Mouse (Mus musculus) large intestine, adult 2 months (tissue): Measurements from ENCODE around the gene Tceanc. TPM values are rescaled to one million over a fixed set of nuclear protein-coding genes. Genes with fewer than 3 reads are reported as not detected.

Experiments
- DNase-seq: peaks from one replicate; pipeline ENCODE4 v3.0.0-alpha.2; 2012; ENCODE audit warnings: low read depth, low spot score
- WGBS: fragments of 180-500 bp; shearing (Covaris S2); methylation state at CpG from one replicate; pipeline ENCODE4 v1.1.7; 2018; 5-methylcytosine and 5-hydroxymethylcytosine counted together
- polyA plus RNA-seq: library from polyadenylated mRNA; depleted of rRNA; stranded (reverse); fragments of >200 nt; gene quantifications from 2 replicates; pipeline ENCODE4 v1.2.3, GENCODE M21; 2012; rRNA removed

Gene Tceanc
- polyA plus RNA-seq, 1 experiment = 0.55 TPM

GRCm38 (mm10) chrX:166499496-166500190 is 18.7 kb downstream of the Tceanc start:
- no peak for DNase-seq
- WGBS = 63% methylated on average over 1 of the region's 1 CpGs

GRCm38 (mm10) chrX:166497771-166498170 is 20.6 kb downstream of the Tceanc start:
- DNase-seq = no peak
- WGBS = 71% methylated on average over 4 of the region's 4 CpGs

DNA sequence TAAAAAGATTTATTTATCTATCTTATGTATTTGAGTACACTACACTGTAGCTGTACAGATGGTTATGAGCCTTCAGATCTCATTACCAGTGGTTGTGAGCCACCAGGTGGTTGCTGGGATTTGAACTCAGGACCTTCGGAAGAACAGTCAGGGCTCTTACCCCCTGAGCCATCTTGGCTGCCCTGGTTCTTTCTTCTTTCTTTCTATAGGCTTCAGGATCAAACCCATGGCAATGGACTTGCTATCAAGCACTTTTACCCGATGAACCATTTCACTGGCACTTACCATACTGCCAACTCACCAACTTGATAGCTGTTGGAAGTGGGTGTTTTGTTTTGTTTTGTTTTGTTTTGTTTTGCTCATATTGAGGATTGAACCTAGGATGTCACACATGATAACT is 23.3 kb downstream of the Tceanc start:
- no peak for DNase-seq
- WGBS = 95% methylated on average over 2 of the region's 2 CpGs

- WGBS = 14% methylated on average over 41 of the region's 41 CpGs
- DNase-seq = no peak
Observed at GRCm38 (mm10) chrX:166479365-166479983, 38.9 kb downstream of the Tceanc start, which contains the start of gene Rab9. Gene Rab9, minus strand, starts transcription at chrX:166479867.

GRCm38 (mm10) chrX:166478631-166479364 is 39.6 kb downstream of the Tceanc start:
- WGBS = 23% methylated on average over 28 of the region's 28 CpGs
- no peak for DNase-seq

- no peak for DNase-seq
- WGBS = 47% methylated on average over 6 of the region's 6 CpGs
Observed at GRCm38 (mm10) chrX:166477393-166477792, 41.0 kb downstream of the Tceanc start.

GRCm38 (mm10) chrX:166472612-166473011 is 45.8 kb downstream of the Tceanc start:
- 46% methylated on average over 6 of the region's 6 CpGs for WGBS
- DNase-seq = no peak

DNA sequence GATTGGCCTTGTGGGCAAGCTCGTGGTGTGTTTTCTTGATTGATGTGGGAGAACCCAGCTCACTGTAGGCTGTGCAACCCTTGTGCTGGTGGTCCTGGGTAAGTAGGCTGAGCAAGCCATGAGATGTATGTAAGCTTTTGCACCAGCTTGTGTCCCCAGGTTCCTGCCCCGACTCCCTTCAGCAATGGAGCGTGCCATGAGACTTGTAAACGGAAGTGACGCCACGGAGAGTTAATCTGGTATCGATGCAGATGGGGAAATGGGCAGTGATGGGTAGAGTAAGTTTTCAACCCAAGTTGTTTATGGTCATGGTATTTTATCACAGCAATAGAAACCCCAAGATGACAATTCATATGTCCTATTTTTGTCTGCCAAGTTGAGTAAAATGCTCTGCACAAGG is 50.0 kb downstream of the Tceanc start:
- 96% methylated on average over 7 of the region's 7 CpGs for WGBS
- DNase-seq = no peak

- WGBS = 90% methylated on average over 1 of the region's 1 CpGs
- no peak for DNase-seq
Observed at GRCm38 (mm10) chrX:166455525-166455924, 62.8 kb downstream of the Tceanc start.

GRCm38 (mm10) chrX:166454331-166454730 is 64.0 kb downstream of the Tceanc start:
- no peak for DNase-seq
- WGBS = 72% methylated on average over 3 of the region's 3 CpGs

DNA sequence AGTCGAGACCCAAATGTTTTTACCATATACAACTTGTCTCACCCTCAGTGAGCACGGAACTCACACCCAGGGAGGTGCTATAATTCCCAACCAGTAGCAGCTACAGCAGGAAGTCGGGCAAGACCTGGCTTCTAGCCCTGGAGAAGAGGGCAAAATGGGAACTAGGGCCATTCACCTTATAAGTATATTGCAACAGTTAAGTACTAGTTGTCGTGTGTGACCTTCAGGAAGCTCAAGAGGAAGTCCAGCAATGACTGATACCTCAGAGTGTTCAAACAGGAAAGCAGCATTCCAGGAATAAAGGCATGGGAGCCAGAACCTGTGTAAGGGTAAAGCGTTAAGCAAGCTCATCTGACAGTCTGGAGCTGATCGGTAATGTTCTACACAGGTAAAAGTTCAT is 64.8 kb downstream of the Tceanc start:
- no peak for DNase-seq
- WGBS = 72% methylated on average over 6 of the region's 6 CpGs

Other genes starting within 250 kb of the Tceanc start
- 1.5 and 2.1 TPM in 2 replicates for gene Trappc2, start 78.0 kb downstream of the Tceanc start, polyA plus RNA-seq
- 0.97 and 1.3 TPM in 2 replicates for gene Ofd1, start 77.9 kb downstream of the Tceanc start, polyA plus RNA-seq
- 6.7 and 7.9 TPM in 2 replicates for gene Rab9, start 38.7 kb downstream of the Tceanc start, polyA plus RNA-seq
- gene Egfl6, start 67.2 kb upstream of the Tceanc start, polyA plus RNA-seq = 0.07 and 0.08 TPM in 2 replicates